Mouse (Mus musculus) CD8-positive naive resting alpha-beta T cell, adult 2 months (primary cell): ENCODE measurements around the gene Scgb3a1.

Experiments used
- DNase-seq, 2 experiments: peaks; one replicate each; pipeline ENCODE4 v3.0.0; 2022; ENCODE audit warnings: low read depth in 2 of 2, low spot score in 2 of 2

Scgb3a1 gene

GRCm38 (mm10) chr11:49663310-49663709, at the start of gene Scgb3a1:
TSS of gene Scgb3a1 (plus strand) at chr11:49663610.
- DNase-seq, result no peak

GRCm38 (mm10) chr11:49615856-49616725, 47.3 kb upstream of the Scgb3a1 start:
- no peak for DNase-seq

- no peak for DNase-seq
Measured at GRCm38 (mm10) chr11:49618476-49618875, 44.9 kb upstream of the Scgb3a1 start.

- DNase-seq, result no peak
Measured at GRCm38 (mm10) chr11:49621953-49622352, 41.5 kb upstream of the Scgb3a1 start.

- no peak for DNase-seq
Measured at GRCm38 (mm10) chr11:49624156-49624555, 39.3 kb upstream of the Scgb3a1 start.

- no peak for DNase-seq
Measured at GRCm38 (mm10) chr11:49625863-49626262, 37.5 kb upstream of the Scgb3a1 start.

GRCm38 (mm10) chr11:49626748-49627147, 36.7 kb upstream of the Scgb3a1 start:
- no peak for DNase-seq

- no peak for DNase-seq
Measured at GRCm38 (mm10) chr11:49631154-49631553, 32.3 kb upstream of the Scgb3a1 start.

- DNase-seq, result no peak
Measured at GRCm38 (mm10) chr11:49632256-49632655, 31.2 kb upstream of the Scgb3a1 start.

GRCm38 (mm10) chr11:49634101-49634500, 29.3 kb upstream of the Scgb3a1 start:
- DNase-seq, result no peak

GRCm38 (mm10) chr11:49635671-49636070, 27.7 kb upstream of the Scgb3a1 start:
- DNase-seq, result no peak

GRCm38 (mm10) chr11:49636449-49636848, 27.0 kb upstream of the Scgb3a1 start:
- DNase-seq, result no peak

- DNase-seq, result no peak
Measured at GRCm38 (mm10) chr11:49645677-49646076, 17.7 kb upstream of the Scgb3a1 start.

GRCm38 (mm10) chr11:49650113-49650993, 13.1 kb upstream of the Scgb3a1 start:
- no peak for DNase-seq

GRCm38 (mm10) chr11:49650994-49651761, 12.2 kb upstream of the Scgb3a1 start:
- no peak for DNase-seq

GRCm38 (mm10) chr11:49651762-49652322, 11.6 kb upstream of the Scgb3a1 start:
- no peak for DNase-seq

- DNase-seq, result peak; percentile 60 to 72
Measured at GRCm38 (mm10) chr11:49652401-49653078, 10.9 kb upstream of the Scgb3a1 start.

- no peak for DNase-seq
Measured at GRCm38 (mm10) chr11:49653079-49653408, 10.4 kb upstream of the Scgb3a1 start.

GRCm38 (mm10) chr11:49654651-49655050, 8.8 kb upstream of the Scgb3a1 start:
- DNase-seq, result no peak

- no peak for DNase-seq
Measured at GRCm38 (mm10) chr11:49655501-49655900, 7.9 kb upstream of the Scgb3a1 start.
